Mouse (Mus musculus): ENCODE measurements at regions not wholly inside any gene's neighbourhood (a gene's known extent, or its start where the extent isn't known, plus 50 kb on each side); places are given as distances from the start of the nearest gene placed in this dataset.
A peak's percentile ranks its signal among the peaks of the same experiment; 100 is the strongest.

- no peak overlapping the region for H3K27ac ChIP-seq (replicated peaks)
- TF ChIP-seq CTCF (IDR thresholded peaks at IDR 0.05; ENCODE audit: low read depth) (peak; percentile 10; the same call in 1 of the 2 replicates), EP300 (optimal IDR thresholded peaks at IDR 0.05) (no peak)
- H3K9me3 ChIP-seq (ENCODE audit: control insufficient read depth, low read length), result no peaks in the 10 kb centered on the region
- ATAC-seq (ENCODE audit: low FRiP score, low TSS enrichment), result no peak
- DNase-seq (ENCODE audit: low spot score), result no peak
- no peak overlapping the region for H3K4me2 ChIP-seq (replicated peaks; ENCODE audit: low read depth)
- H3K4me1 ChIP-seq (replicated peaks; ENCODE audit: control insufficient read depth, insufficient read depth), result no peaks in the 10 kb centered on the region
- no peak overlapping the region for H3K9ac ChIP-seq (ENCODE audit: low read length)
- H3K4me3 ChIP-seq (ENCODE audit: low read depth, low read length), result no peak overlapping the region
- WGBS, result 43% methylated on average over 3 of the region's 3 CpGs
- no peaks in the 10 kb centered on the region for H3K36me3 ChIP-seq (ENCODE audit: control insufficient read depth, insufficient read depth, low read length)
- H3K27me3 ChIP-seq (ENCODE audit: control insufficient read depth, insufficient read depth, low read length), result no peaks in the 10 kb centered on the region
Measured at GRCm38 (mm10) chr5:146684429-146684828, 99.4 kb upstream of the Gpr12 start.

- WGBS, result 36% methylated on average over 8 of the region's 8 CpGs
- no peak for ATAC-seq (ENCODE audit: low FRiP score, low TSS enrichment)
Measured at GRCm38 (mm10) chr5:146683554-146683953, 98.5 kb upstream of the Gpr12 start.

GRCm38 (mm10) chr5:146682893-146683292, 97.9 kb upstream of the Gpr12 start:
- H3K27me3 ChIP-seq (ENCODE audit: control insufficient read depth, insufficient read depth, low read length), result no peaks in the 10 kb centered on the region
- H3K4me1 ChIP-seq (replicated peaks; ENCODE audit: control insufficient read depth, insufficient read depth), result no peaks in the 10 kb centered on the region
- no peak overlapping the region for H3K4me2 ChIP-seq (replicated peaks; ENCODE audit: low read depth)
- no peak overlapping the region for H3K9ac ChIP-seq (ENCODE audit: low read length)
- H3K4me3 ChIP-seq (ENCODE audit: low read depth, low read length), result no peak overlapping the region
- H3K36me3 ChIP-seq (ENCODE audit: control insufficient read depth, insufficient read depth, low read length), result no peaks in the 10 kb centered on the region
- WGBS, result 37% methylated on average over 5 of the region's 5 CpGs
- no peaks in the 10 kb centered on the region for H3K9me3 ChIP-seq (ENCODE audit: control insufficient read depth, low read length)
- DNase-seq (ENCODE audit: low spot score) (no peak), ATAC-seq (ENCODE audit: low FRiP score, low TSS enrichment) (no peak)
- no peak overlapping the region for H3K27ac ChIP-seq (replicated peaks)
- no peak for TF ChIP-seq CTCF (IDR thresholded peaks at IDR 0.05; ENCODE audit: low read depth)
- no peak for TF ChIP-seq EP300 (optimal IDR thresholded peaks at IDR 0.05)

More at GRCm38 (mm10) chr5:146683554-146683953, 98.5 kb upstream of the Gpr12 start:
- Histone ChIP-seq H3K36me3 (ENCODE audit: control insufficient read depth, insufficient read depth, low read length) (no peaks in the 10 kb centered on the region), H3K9ac (ENCODE audit: low read length) (no peak overlapping the region), H3K27me3 (ENCODE audit: control insufficient read depth, insufficient read depth, low read length) (no peaks in the 10 kb centered on the region), H3K27ac (replicated peaks) (no peak overlapping the region), H3K9me3 (ENCODE audit: control insufficient read depth, low read length) (no peaks in the 10 kb centered on the region), H3K4me3 (ENCODE audit: low read depth, low read length) (no peak overlapping the region), H3K4me1 (replicated peaks; ENCODE audit: control insufficient read depth, insufficient read depth) (no peaks in the 10 kb centered on the region), H3K4me2 (replicated peaks; ENCODE audit: low read depth) (no peak overlapping the region)
- DNase-seq (ENCODE audit: low spot score), result no peak
- no peak for TF ChIP-seq CTCF (IDR thresholded peaks at IDR 0.05; ENCODE audit: low read depth)
- no peak for TF ChIP-seq EP300 (optimal IDR thresholded peaks at IDR 0.05)

- ATAC-seq (ENCODE audit: low FRiP score, low TSS enrichment) (no peak), DNase-seq (ENCODE audit: low spot score) (no peak)
- Histone ChIP-seq H3K36me3 (ENCODE audit: control insufficient read depth, insufficient read depth, low read length) (no peaks in the 10 kb centered on the region), H3K4me1 (replicated peaks; ENCODE audit: control insufficient read depth, insufficient read depth) (no peaks in the 10 kb centered on the region), H3K27ac (replicated peaks) (no peak overlapping the region), H3K9me3 (ENCODE audit: control insufficient read depth, low read length) (no peaks in the 10 kb centered on the region), H3K27me3 (ENCODE audit: control insufficient read depth, insufficient read depth, low read length) (no peaks in the 10 kb centered on the region), H3K4me3 (ENCODE audit: low read depth, low read length) (no peak overlapping the region), H3K9ac (ENCODE audit: low read length) (no peak overlapping the region), H3K4me2 (replicated peaks; ENCODE audit: low read depth) (no peak overlapping the region)
- WGBS, result 77% methylated on average over 9 of the region's 9 CpGs
- TF ChIP-seq EP300 (optimal IDR thresholded peaks at IDR 0.05), result no peak
Measured at GRCm38 (mm10) chr5:146681512-146681911, 96.5 kb upstream of the Gpr12 start.

GRCm38 (mm10) chr5:146679198-146679681, 94.2 kb upstream of the Gpr12 start:
- H3K27ac ChIP-seq (replicated peaks), result peak overlapping the region; percentile 56
- H3K9me3 ChIP-seq (ENCODE audit: control insufficient read depth, low read length), result no peaks in the 10 kb centered on the region
- no peaks in the 10 kb centered on the region for H3K4me1 ChIP-seq (replicated peaks; ENCODE audit: control insufficient read depth, insufficient read depth)
- no peak overlapping the region for H3K9ac ChIP-seq (ENCODE audit: low read length)
- ATAC-seq (ENCODE audit: low FRiP score, low TSS enrichment), result peak; percentile 78
- 42% methylated on average over 6 of the region's 6 CpGs for WGBS
- no peak overlapping the region for H3K4me3 ChIP-seq (ENCODE audit: low read depth, low read length)
- H3K36me3 ChIP-seq (ENCODE audit: control insufficient read depth, insufficient read depth, low read length), result no peaks in the 10 kb centered on the region
- H3K4me2 ChIP-seq (replicated peaks; ENCODE audit: low read depth), result no peak overlapping the region
- DNase-seq (ENCODE audit: low spot score), result peak; percentile 78
- H3K27me3 ChIP-seq (ENCODE audit: control insufficient read depth, insufficient read depth, low read length), result no peaks in the 10 kb centered on the region
- TF ChIP-seq CTCF (IDR thresholded peaks at IDR 0.05; ENCODE audit: low read depth) (no peak), EP300 (optimal IDR thresholded peaks at IDR 0.05) (no peak)

GRCm38 (mm10) chr5:146678775-146679170, 93.7 kb upstream of the Gpr12 start:
- Histone ChIP-seq H3K4me1 (replicated peaks; ENCODE audit: control insufficient read depth, insufficient read depth) (no peaks in the 10 kb centered on the region), H3K36me3 (ENCODE audit: control insufficient read depth, insufficient read depth, low read length) (no peaks in the 10 kb centered on the region), H3K9ac (ENCODE audit: low read length) (no peak overlapping the region)

More at GRCm38 (mm10) chr5:146678775-146679170, 93.7 kb upstream of the Gpr12 start:
- no peak for ATAC-seq (ENCODE audit: low FRiP score, low TSS enrichment)
- TF ChIP-seq CTCF (IDR thresholded peaks at IDR 0.05; ENCODE audit: low read depth) (no peak), EP300 (optimal IDR thresholded peaks at IDR 0.05) (no peak)
- Histone ChIP-seq H3K9me3 (ENCODE audit: control insufficient read depth, low read length) (no peaks in the 10 kb centered on the region), H3K27ac (replicated peaks) (peak overlapping the region; percentile 56), H3K4me2 (replicated peaks; ENCODE audit: low read depth) (no peak overlapping the region), H3K4me3 (ENCODE audit: low read depth, low read length) (no peak overlapping the region), H3K27me3 (ENCODE audit: control insufficient read depth, insufficient read depth, low read length) (no peaks in the 10 kb centered on the region)
- 65% methylated on average over 10 of the region's 10 CpGs for WGBS
- DNase-seq (ENCODE audit: low spot score), result no peak
